Mouse (Mus musculus) B cell, adult 2 months (primary cell): ENCODE results near the gene Men1.
"Not testable (repeated sequence)": the region's sequence is repeated elsewhere in the genome, so short reads cannot be mapped to it uniquely, and the experiment has no call there.

ENCODE experiments used
- DNase-seq, 2 experiments: peaks; one replicate each; pipeline ENCODE4 v3.0.0; 2022

Gene Men1

GRCm38 (mm10) chr19:6334673-6335457, at the start of gene Men1:
Gene Men1, plus strand, starts transcription at chr19:6334979.
- peak; percentile 84 to 86 for DNase-seq

GRCm38 (mm10) chr19:6285226-6285625, 49.6 kb upstream of the Men1 start:
- no peak for DNase-seq

GRCm38 (mm10) chr19:6285632-6286433, 48.9 kb upstream of the Men1 start:
- no peak for DNase-seq

- DNase-seq: no peak
Observed at GRCm38 (mm10) chr19:6286434-6287401, 48.1 kb upstream of the Men1 start.

- DNase-seq: no peak
Observed at GRCm38 (mm10) chr19:6288236-6288894, 46.4 kb upstream of the Men1 start.

GRCm38 (mm10) chr19:6289696-6290238, 45.0 kb upstream of the Men1 start:
- no peak for DNase-seq

- DNase-seq: not testable (repeated sequence)
Observed at GRCm38 (mm10) chr19:6290720-6291116, 44.1 kb upstream of the Men1 start.

- DNase-seq: no peak
Observed at GRCm38 (mm10) chr19:6291117-6291781, 43.5 kb upstream of the Men1 start.

GRCm38 (mm10) chr19:6292262-6292661, 42.5 kb upstream of the Men1 start:
- no peak for DNase-seq

- no peak for DNase-seq
Observed at GRCm38 (mm10) chr19:6294301-6294700, 40.5 kb upstream of the Men1 start.

- DNase-seq: no peak
Observed at GRCm38 (mm10) chr19:6296551-6297210, 38.1 kb upstream of the Men1 start.

- DNase-seq: peak in 1 of 2 experiments; percentile 32
Observed at GRCm38 (mm10) chr19:6297641-6298040, 37.1 kb upstream of the Men1 start.

- no peak for DNase-seq
Observed at GRCm38 (mm10) chr19:6299003-6299402, 35.8 kb upstream of the Men1 start.

GRCm38 (mm10) chr19:6299450-6300267, 35.1 kb upstream of the Men1 start:
- DNase-seq: no peak

- no peak for DNase-seq
Observed at GRCm38 (mm10) chr19:6300402-6300841, 34.4 kb upstream of the Men1 start.

- DNase-seq: no peak
Observed at GRCm38 (mm10) chr19:6302114-6302513, 32.7 kb upstream of the Men1 start.

GRCm38 (mm10) chr19:6302522-6302921, 32.3 kb upstream of the Men1 start:
- no peak for DNase-seq

- DNase-seq: no peak
Observed at GRCm38 (mm10) chr19:6303831-6304230, 30.9 kb upstream of the Men1 start.

- DNase-seq: peak; percentile 92 to 94
Observed at GRCm38 (mm10) chr19:6304787-6305516, 29.8 kb upstream of the Men1 start.
